Mouse (Mus musculus): ENCODE data around the gene Mgat3.

The Mgat3 gene

GRCm38 (mm10) chr15:80173781-80174597 lies 468 bp downstream of the Mgat3 start:
- in situ Hi-C loops (cut with MboI; ENCODE audit: unreplicated experiment in 2 of 2), result loop anchor here in 1 of 2 experiments (25.0 kb wide), 1 partner anchor 1362 kb away; the partner anchor contains the start of gene Card10

GRCm38 (mm10) chr15:80174598-80174875 lies 1.0 kb downstream of the Mgat3 start:
- in situ Hi-C loops (cut with MboI; ENCODE audit: unreplicated experiment in 2 of 2), result loop anchor here in 1 of 2 experiments (25.0 kb wide), 1 partner anchor 1362 kb away; the partner anchor contains the start of gene Card10

GRCm38 (mm10) chr15:80175316-80175715 lies 1.8 kb downstream of the Mgat3 start:
- in situ Hi-C loops (cut with MboI; ENCODE audit: unreplicated experiment in 2 of 2), result no loop called here

GRCm38 (mm10) chr15:80175756-80176155 lies 2.2 kb downstream of the Mgat3 start:
- in situ Hi-C loops (cut with MboI; ENCODE audit: unreplicated experiment in 2 of 2), result no loop called here

GRCm38 (mm10) chr15:80181561-80181960 lies 8.0 kb downstream of the Mgat3 start:
- in situ Hi-C loops (cut with MboI; ENCODE audit: unreplicated experiment in 2 of 2), result no loop called here

GRCm38 (mm10) chr15:80182072-80182700 lies 8.7 kb downstream of the Mgat3 start:
- in situ Hi-C loops (cut with MboI; ENCODE audit: unreplicated experiment in 2 of 2), result no loop called here

- in situ Hi-C loops (cut with MboI; ENCODE audit: unreplicated experiment in 2 of 2), result no loop called here
Measured at GRCm38 (mm10) chr15:80188927-80189326, 15.4 kb downstream of the Mgat3 start.

- in situ Hi-C loops (cut with MboI; ENCODE audit: unreplicated experiment in 2 of 2), result no loop called here
Measured at GRCm38 (mm10) chr15:80190075-80190474, 16.6 kb downstream of the Mgat3 start.

- in situ Hi-C loops (cut with MboI; ENCODE audit: unreplicated experiment in 2 of 2), result no loop called here
Measured at GRCm38 (mm10) chr15:80191585-80192245, 18.2 kb downstream of the Mgat3 start.

GRCm38 (mm10) chr15:80192246-80192585 lies 18.7 kb downstream of the Mgat3 start:
- in situ Hi-C loops (cut with MboI; ENCODE audit: unreplicated experiment in 2 of 2), result no loop called here

GRCm38 (mm10) chr15:80192847-80193246 lies 19.3 kb downstream of the Mgat3 start:
- in situ Hi-C loops (cut with MboI; ENCODE audit: unreplicated experiment in 2 of 2), result no loop called here

GRCm38 (mm10) chr15:80199556-80199955 lies 26.0 kb downstream of the Mgat3 start:
- in situ Hi-C loops (cut with MboI; ENCODE audit: unreplicated experiment in 2 of 2), result no loop called here

GRCm38 (mm10) chr15:80202111-80202775 lies 28.7 kb downstream of the Mgat3 start:
- in situ Hi-C loops (cut with MboI; ENCODE audit: unreplicated experiment in 2 of 2), result no loop called here

- in situ Hi-C loops (cut with MboI; ENCODE audit: unreplicated experiment in 2 of 2), result no loop called here
Measured at GRCm38 (mm10) chr15:80203406-80203805, 29.9 kb downstream of the Mgat3 start.

- in situ Hi-C loops (cut with MboI; ENCODE audit: unreplicated experiment in 2 of 2), result no loop called here
Measured at GRCm38 (mm10) chr15:80206057-80206565, 32.6 kb downstream of the Mgat3 start.

- in situ Hi-C loops (cut with MboI; ENCODE audit: unreplicated experiment in 2 of 2), result no loop called here
Measured at GRCm38 (mm10) chr15:80208446-80208845, 34.9 kb downstream of the Mgat3 start.

GRCm38 (mm10) chr15:80213688-80214087 lies 40.2 kb downstream of the Mgat3 start:
- in situ Hi-C loops (cut with MboI; ENCODE audit: unreplicated experiment in 2 of 2), result loop anchor here in 1 of 2 experiments (10.0 kb wide), 1 partner anchor 99 kb away; no protein-coding TSS in a partner anchor

GRCm38 (mm10) chr15:80215716-80216479 lies 42.4 kb downstream of the Mgat3 start:
- in situ Hi-C loops (cut with MboI; ENCODE audit: unreplicated experiment in 2 of 2), result loop anchor here in 1 of 2 experiments (10.0 kb wide), 1 partner anchor 101 kb away; no protein-coding TSS in a partner anchor

- in situ Hi-C loops (cut with MboI; ENCODE audit: unreplicated experiment in 2 of 2), result loop anchor here in 1 of 2 experiments (10.0 kb wide), 1 partner anchor 102 kb away; no protein-coding TSS in a partner anchor
Measured at GRCm38 (mm10) chr15:80216480-80216820, 42.9 kb downstream of the Mgat3 start.

GRCm38 (mm10) chr15:80217476-80217875 lies 44.0 kb downstream of the Mgat3 start:
- in situ Hi-C loops (cut with MboI; ENCODE audit: unreplicated experiment in 2 of 2), result loop anchor here in 1 of 2 experiments (10.0 kb wide), 1 partner anchor 103 kb away; no protein-coding TSS in a partner anchor

Measured in v-Abl transformed pro-B cells (cell line).